Mouse (Mus musculus) kidney, postnatal 4 days (tissue): ENCODE data around the gene Kirrel2.

Experiments
- DNase-seq, 2 experiments: peaks; one replicate each; pipeline ENCODE4 v3.0.0; 2021; ENCODE audit warnings: mixed read lengths in 2 of 2

The Kirrel2 gene

GRCm38 (mm10) chr7:30411023-30411422 lies 46.5 kb downstream of the Kirrel2 start:
- no peak for DNase-seq

GRCm38 (mm10) chr7:30409789-30410188 lies 47.7 kb downstream of the Kirrel2 start:
- no peak for DNase-seq

- no peak for DNase-seq
These were observed 48.9 kb downstream of the Kirrel2 start for GRCm38 (mm10) chr7:30408639-30409038.

- no peak for DNase-seq
These were observed 55.1 kb downstream of the Kirrel2 start for GRCm38 (mm10) chr7:30402343-30402742.

GRCm38 (mm10) chr7:30399671-30400070 lies 57.8 kb downstream of the Kirrel2 start:
- DNase-seq: peak; percentile 14 to 38
